Mouse (Mus musculus): ENCODE measurements at regions not wholly inside any gene's neighbourhood (a gene's known extent, or its start where the extent isn't known, plus 50 kb on each side); places are given as distances from the start of the nearest gene placed in this dataset.

- TF ChIP-seq POLR2A (IDR thresholded peaks at IDR 0.05; ENCODE audit: extremely low read depth, insufficient read depth, low read length), result no peak
- no peak for TF ChIP-seq CTCF (IDR thresholded peaks at IDR 0.05; ENCODE audit: extremely low read depth, insufficient read depth, low read length)
Measured at GRCm38 (mm10) chr10:21724351-21724750, 131.4 kb downstream of the 1700020N01Rik start.

Measured in cortical plate, adult 2 months (tissue).